Mouse (Mus musculus): ENCODE measurements at regions not wholly inside any gene's neighbourhood (a gene's known extent, or its start where the extent isn't known, plus 50 kb on each side); places are given as distances from the start of the nearest gene placed in this dataset.
A peak's percentile ranks its signal among the peaks of the same experiment; 100 is the strongest.

GRCm38 (mm10) chr15:65646470-65646869, 631.8 kb upstream of the Gm21961 start:
- no peak overlapping the region for H3K27ac ChIP-seq (replicated peaks; ENCODE audit: low read depth, low read length)
- H3K9ac ChIP-seq (ENCODE audit: low read depth, low read length, severe bottlenecking) = no peak overlapping the region
- no peak overlapping the region for H3K4me2 ChIP-seq (replicated peaks; ENCODE audit: low read depth, low read length, severe bottlenecking)
- 51% methylated on average over 2 of the region's 2 CpGs for whole genome bisulfite sequencing
- no peak for TF ChIP-seq POLR2A (IDR thresholded peaks at IDR 0.05; ENCODE audit: borderline replicate concordance, extremely low read depth, insufficient read depth, insufficient read length)
- no peak overlapping the region for H3K4me3 ChIP-seq (replicated peaks; ENCODE audit: low read length)
- DNase-seq (ENCODE audit: low spot score) = no peak
- no peak for ATAC-seq (ENCODE audit: low FRiP score, low read depth)
- no peaks in the 10 kb centered on the region for H3K27me3 ChIP-seq (ENCODE audit: control insufficient read depth, insufficient read depth, low read length)
- no peaks in the 10 kb centered on the region for H3K9me3 ChIP-seq (ENCODE audit: control insufficient read depth, low read length)
- no peaks in the 10 kb centered on the region for H3K36me3 ChIP-seq (ENCODE audit: control insufficient read depth, insufficient read depth, low read length)
- no peaks in the 10 kb centered on the region for H3K4me1 ChIP-seq (ENCODE audit: control insufficient read depth, insufficient read depth, low read length)

GRCm38 (mm10) chr15:65639484-65639883, 624.8 kb upstream of the Gm21961 start:
- no peak overlapping the region for H3K27ac ChIP-seq (replicated peaks; ENCODE audit: low read depth, low read length)
- ATAC-seq (ENCODE audit: low FRiP score, low read depth) = no peak
- WGBS = 68% methylated on average over 2 of the region's 2 CpGs
- H3K4me3 ChIP-seq (replicated peaks; ENCODE audit: low read length) = no peak overlapping the region
- no peaks in the 10 kb centered on the region for H3K4me1 ChIP-seq (ENCODE audit: control insufficient read depth, insufficient read depth, low read length)
- no peaks in the 10 kb centered on the region for H3K9me3 ChIP-seq (ENCODE audit: control insufficient read depth, low read length)
- no peak overlapping the region for H3K9ac ChIP-seq (ENCODE audit: low read depth, low read length, severe bottlenecking)
- H3K27me3 ChIP-seq (ENCODE audit: control insufficient read depth, insufficient read depth, low read length) = no peaks in the 10 kb centered on the region
- H3K4me2 ChIP-seq (replicated peaks; ENCODE audit: low read depth, low read length, severe bottlenecking) = no peak overlapping the region
- DNase-seq (ENCODE audit: low spot score) = no peak
- H3K36me3 ChIP-seq (ENCODE audit: control insufficient read depth, insufficient read depth, low read length) = no peaks in the 10 kb centered on the region
- TF ChIP-seq POLR2A (IDR thresholded peaks at IDR 0.05; ENCODE audit: borderline replicate concordance, extremely low read depth, insufficient read depth, insufficient read length) = no peak

- H3K27ac ChIP-seq (replicated peaks; ENCODE audit: low read depth, low read length) = no peak overlapping the region
- no peak for TF ChIP-seq POLR2A (IDR thresholded peaks at IDR 0.05; ENCODE audit: borderline replicate concordance, extremely low read depth, insufficient read depth, insufficient read length)
Observed at GRCm38 (mm10) chr15:65637520-65638184, 622.9 kb upstream of the Gm21961 start.

GRCm38 (mm10) chr15:65632440-65632839, 617.7 kb upstream of the Gm21961 start:
- Histone ChIP-seq H3K9me3 (ENCODE audit: control insufficient read depth, low read length) (no peaks in the 10 kb centered on the region), H3K27me3 (ENCODE audit: control insufficient read depth, insufficient read depth, low read length) (no peaks in the 10 kb centered on the region), H3K36me3 (ENCODE audit: control insufficient read depth, insufficient read depth, low read length) (no peaks in the 10 kb centered on the region), H3K9ac (ENCODE audit: low read depth, low read length, severe bottlenecking) (no peak overlapping the region), H3K27ac (replicated peaks; ENCODE audit: low read depth, low read length) (no peak overlapping the region), H3K4me3 (replicated peaks; ENCODE audit: low read length) (no peak overlapping the region), H3K4me2 (replicated peaks; ENCODE audit: low read depth, low read length, severe bottlenecking) (no peak overlapping the region), H3K4me1 (ENCODE audit: control insufficient read depth, insufficient read depth, low read length) (no peaks in the 10 kb centered on the region)
- WGBS = 73% methylated on average over 5 of the region's 5 CpGs
- TF ChIP-seq POLR2A (IDR thresholded peaks at IDR 0.05; ENCODE audit: borderline replicate concordance, extremely low read depth, insufficient read depth, insufficient read length) = no peak
- DNase-seq (ENCODE audit: low spot score) = no peak
- ATAC-seq (ENCODE audit: low FRiP score, low read depth) = no peak

More at GRCm38 (mm10) chr15:65637520-65638184, 622.9 kb upstream of the Gm21961 start:
- 51% methylated on average over 6 of the region's 6 CpGs for WGBS
- DNase-seq (ENCODE audit: low spot score) (peak; percentile 35), ATAC-seq (ENCODE audit: low FRiP score, low read depth) (no peak)
- Histone ChIP-seq H3K4me2 (replicated peaks; ENCODE audit: low read depth, low read length, severe bottlenecking) (no peak overlapping the region), H3K4me3 (replicated peaks; ENCODE audit: low read length) (no peak overlapping the region), H3K4me1 (ENCODE audit: control insufficient read depth, insufficient read depth, low read length) (no peaks in the 10 kb centered on the region), H3K27me3 (ENCODE audit: control insufficient read depth, insufficient read depth, low read length) (no peaks in the 10 kb centered on the region), H3K9me3 (ENCODE audit: control insufficient read depth, low read length) (no peaks in the 10 kb centered on the region), H3K36me3 (ENCODE audit: control insufficient read depth, insufficient read depth, low read length) (no peaks in the 10 kb centered on the region), H3K9ac (ENCODE audit: low read depth, low read length, severe bottlenecking) (no peak overlapping the region)

- Histone ChIP-seq H3K27me3 (ENCODE audit: control insufficient read depth, insufficient read depth, low read length) (no peaks in the 10 kb centered on the region), H3K4me2 (replicated peaks; ENCODE audit: low read depth, low read length, severe bottlenecking) (no peak overlapping the region), H3K4me1 (ENCODE audit: control insufficient read depth, insufficient read depth, low read length) (no peaks in the 10 kb centered on the region), H3K9ac (ENCODE audit: low read depth, low read length, severe bottlenecking) (no peak overlapping the region), H3K9me3 (ENCODE audit: control insufficient read depth, low read length) (no peaks in the 10 kb centered on the region), H3K27ac (replicated peaks; ENCODE audit: low read depth, low read length) (no peak overlapping the region), H3K36me3 (ENCODE audit: control insufficient read depth, insufficient read depth, low read length) (no peaks in the 10 kb centered on the region), H3K4me3 (replicated peaks; ENCODE audit: low read length) (no peak overlapping the region)
- no peak for ATAC-seq (ENCODE audit: low FRiP score, low read depth)
- DNase-seq (ENCODE audit: low spot score) = no peak
- 81% methylated on average over 1 of the region's 1 CpGs for WGBS
- TF ChIP-seq POLR2A (IDR thresholded peaks at IDR 0.05; ENCODE audit: borderline replicate concordance, extremely low read depth, insufficient read depth, insufficient read length) = no peak
Observed at GRCm38 (mm10) chr15:65630476-65630875, 615.8 kb upstream of the Gm21961 start.
